Mouse (Mus musculus): ENCODE measurements around the gene Hira. TPM values are rescaled to one million over a fixed set of nuclear protein-coding genes. Genes with fewer than 3 reads are reported as not detected.
"Not testable (repeated sequence)": the region's sequence is repeated elsewhere in the genome, so short reads cannot be mapped to it uniquely, and the experiment has no call there.

Hira gene
- polyA plus RNA-seq, 1 experiment, result 51.6 TPM

DNA sequence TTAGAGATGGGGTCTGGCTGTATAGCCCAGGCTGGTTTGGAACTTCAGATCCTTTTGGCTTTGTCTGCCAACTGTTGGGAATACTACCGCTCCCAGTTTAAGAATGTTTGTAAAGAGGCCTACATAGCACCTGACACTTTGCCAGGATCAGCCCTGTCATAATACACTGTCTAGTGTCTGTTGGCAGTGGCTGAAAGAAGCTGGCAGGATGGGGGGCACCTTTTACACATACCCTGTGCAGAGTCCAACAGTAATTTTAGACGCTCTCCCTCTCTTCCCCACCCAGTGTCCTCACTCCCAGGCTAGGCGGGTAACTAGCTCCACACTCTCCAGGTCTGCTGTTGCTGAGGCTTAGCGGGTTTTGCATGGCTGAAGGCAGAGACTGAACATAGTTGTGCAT, 38.5 kb upstream of the Hira start:
- Histone ChIP-seq H3K4me1 (ENCODE audit: control insufficient read depth, insufficient read depth, low read length) (peaks cover 3% of the 10 kb centered on the region; the same call in 1 of the 2 replicates), H3K27me3 (replicated peaks; ENCODE audit: control insufficient read depth, insufficient read depth, low read length) (no peaks in the 10 kb centered on the region), H3K27ac (ENCODE audit: insufficient read depth, low read depth, low read length) (no peak overlapping the region), H3K4me3 (ENCODE audit: insufficient read depth, low read depth, low read length) (no peak overlapping the region), H3K36me3 (ENCODE audit: control insufficient read depth, insufficient read depth, low read length) (no peaks in the 10 kb centered on the region; the same call in 1 of the 2 replicates)
- WGBS, result 94% methylated on average over 4 of the region's 4 CpGs
- DNase-seq, result no peak
- no peak for TF ChIP-seq CTCF (conservative IDR thresholded peaks at IDR 0.05; ENCODE audit: insufficient read depth, insufficient read length, low read depth, low read length)
- TF ChIP-seq POLR2A (IDR thresholded peaks at IDR 0.05; ENCODE audit: low read depth, low read length), result no peak

DNA sequence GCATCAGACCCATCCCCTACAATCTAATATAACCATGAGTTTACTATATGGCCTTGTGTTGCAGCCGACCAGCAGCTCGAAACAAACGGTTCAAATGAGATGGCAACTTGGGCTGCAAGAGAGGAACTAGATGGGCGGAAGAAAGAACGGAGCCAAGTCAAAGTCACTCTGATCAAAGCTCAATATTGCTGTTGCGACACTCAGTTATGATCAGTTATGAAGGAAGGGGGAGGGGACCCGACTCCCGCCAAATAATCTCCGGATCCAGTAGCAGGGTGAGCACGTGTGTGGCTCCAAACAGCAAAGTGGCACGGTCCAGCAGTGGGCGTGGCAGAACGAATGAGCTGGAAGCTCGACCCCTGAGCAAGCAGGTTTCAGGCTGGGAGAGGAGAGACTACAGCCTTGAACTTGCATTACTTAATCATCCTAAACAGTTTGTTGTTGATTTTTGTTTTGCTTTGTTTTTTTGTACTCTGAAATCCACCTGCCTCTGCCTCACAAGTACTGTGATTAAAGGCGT, 30.5 kb upstream of the Hira start:
- H3K4me1 ChIP-seq (ENCODE audit: control insufficient read depth, insufficient read depth, low read length), result no peaks in the 10 kb centered on the region
- DNase-seq, result no peak
- no peaks in the 10 kb centered on the region for H3K27me3 ChIP-seq (replicated peaks; ENCODE audit: control insufficient read depth, insufficient read depth, low read length)
- no peaks in the 10 kb centered on the region for H3K36me3 ChIP-seq (ENCODE audit: control insufficient read depth, insufficient read depth, low read length)
- TF ChIP-seq CTCF (conservative IDR thresholded peaks at IDR 0.05; ENCODE audit: insufficient read depth, insufficient read length, low read depth, low read length) (no peak), POLR2A (IDR thresholded peaks at IDR 0.05; ENCODE audit: low read depth, low read length) (no peak)
- WGBS, result 88% methylated on average over 15 of the region's 15 CpGs
- H3K4me3 ChIP-seq (ENCODE audit: insufficient read depth, low read depth, low read length), result no peak overlapping the region
- no peak overlapping the region for H3K27ac ChIP-seq (ENCODE audit: insufficient read depth, low read depth, low read length)

- DNase-seq; H3K27me3 ChIP-seq (replicated peaks; ENCODE audit: control insufficient read depth, insufficient read depth, low read length); H3K4me1 ChIP-seq (ENCODE audit: control insufficient read depth, insufficient read depth, low read length); H3K36me3 ChIP-seq (ENCODE audit: control insufficient read depth, insufficient read depth, low read length); H3K4me3 ChIP-seq (ENCODE audit: insufficient read depth, low read depth, low read length); H3K27ac ChIP-seq (ENCODE audit: insufficient read depth, low read depth, low read length): not testable (repeated sequence)
- WGBS, result 88% methylated on average over 16 of the region's 17 CpGs
These were observed 27.2 kb upstream of the Hira start for GRCm38 (mm10) chr16:18849521-18850190.

DNA sequence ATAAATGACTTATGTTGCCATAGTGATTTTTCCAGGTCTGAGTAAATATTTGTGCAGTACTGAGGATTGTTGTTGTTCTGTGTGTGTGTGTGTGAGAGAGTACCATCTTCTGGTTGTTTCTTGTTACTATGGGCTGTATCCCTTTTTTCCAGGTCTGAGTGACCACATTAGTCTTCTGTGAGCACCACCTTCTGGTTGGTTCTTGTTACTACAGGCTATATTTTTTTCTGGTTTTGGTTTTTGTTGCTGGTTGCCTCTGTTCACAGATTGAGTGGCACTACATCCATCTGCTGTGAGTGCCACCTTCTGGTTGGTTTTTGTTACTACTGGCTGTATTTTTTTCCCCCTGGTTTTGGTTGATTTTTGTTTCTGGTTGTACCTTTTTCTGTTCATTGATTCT, 18.3 kb upstream of the Hira start:
- peak; percentile 88 for DNase-seq

DNA sequence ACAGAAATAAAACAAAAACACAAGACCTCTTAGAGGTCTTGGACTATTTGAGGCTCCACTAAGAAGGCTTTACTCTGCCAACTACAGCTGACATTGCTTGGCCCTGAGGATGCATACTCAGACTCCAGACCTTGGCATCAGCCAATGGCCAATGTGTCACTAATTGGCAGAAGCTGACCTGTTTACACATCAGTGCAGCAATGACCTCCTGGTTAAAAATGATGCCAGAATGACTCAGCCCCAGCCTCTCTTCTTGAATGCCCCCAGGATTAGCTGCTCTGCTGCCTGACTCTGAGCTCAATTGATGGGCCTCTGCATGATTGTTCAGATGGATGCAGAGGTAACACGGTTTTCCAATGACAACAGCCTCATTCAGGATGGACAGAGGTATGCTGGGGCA, 16.7 kb upstream of the Hira start:
- DNase-seq, result peak; percentile 81
- Histone ChIP-seq H3K4me1 (ENCODE audit: control insufficient read depth, insufficient read depth, low read length) (no peaks in the 10 kb centered on the region), H3K4me3 (ENCODE audit: insufficient read depth, low read depth, low read length) (no peak overlapping the region), H3K27ac (ENCODE audit: insufficient read depth, low read depth, low read length) (no peak overlapping the region), H3K36me3 (ENCODE audit: control insufficient read depth, insufficient read depth, low read length) (no peaks in the 10 kb centered on the region), H3K27me3 (replicated peaks; ENCODE audit: control insufficient read depth, insufficient read depth, low read length) (no peaks in the 10 kb centered on the region)
- 50% methylated on average over 1 of the region's 1 CpGs for WGBS
- TF ChIP-seq POLR2A (IDR thresholded peaks at IDR 0.05; ENCODE audit: low read depth, low read length) (no peak), CTCF (conservative IDR thresholded peaks at IDR 0.05; ENCODE audit: insufficient read depth, insufficient read length, low read depth, low read length) (no peak)

More for the DNA sequence above, 18.3 kb upstream of the Hira start:
- Histone ChIP-seq H3K4me1 (ENCODE audit: control insufficient read depth, insufficient read depth, low read length) (no peaks in the 10 kb centered on the region), H3K4me3 (ENCODE audit: insufficient read depth, low read depth, low read length) (no peak overlapping the region), H3K36me3 (ENCODE audit: control insufficient read depth, insufficient read depth, low read length) (no peaks in the 10 kb centered on the region), H3K27ac (ENCODE audit: insufficient read depth, low read depth, low read length) (no peak overlapping the region), H3K27me3 (replicated peaks; ENCODE audit: control insufficient read depth, insufficient read depth, low read length) (no peaks in the 10 kb centered on the region)
- no peak; the same call in 1 of the 2 replicates for TF ChIP-seq CTCF (conservative IDR thresholded peaks at IDR 0.05; ENCODE audit: insufficient read depth, insufficient read length, low read depth, low read length)
- TF ChIP-seq POLR2A (IDR thresholded peaks at IDR 0.05; ENCODE audit: low read depth, low read length), result no peak

DNA sequence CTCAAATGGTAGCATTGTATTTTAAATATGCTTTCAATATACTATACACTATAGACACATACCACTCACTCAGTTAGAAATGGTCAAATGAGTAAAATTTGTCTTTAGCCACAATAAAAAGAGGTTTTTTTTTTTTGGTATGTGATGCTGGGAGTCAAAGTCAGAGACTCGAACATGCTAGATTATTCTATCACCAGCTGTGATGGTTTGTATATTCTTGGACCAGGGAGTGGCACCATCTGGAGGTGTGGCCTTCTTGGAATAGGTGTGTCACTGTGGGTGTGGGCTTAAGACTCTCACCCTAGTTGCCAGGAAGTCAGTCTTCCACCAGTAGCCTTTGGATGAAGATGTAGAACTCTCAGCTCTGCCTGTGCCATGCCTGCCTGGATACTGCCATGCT, 6.3 kb upstream of the Hira start:
- not testable (repeated sequence) for H3K27ac ChIP-seq (ENCODE audit: insufficient read depth, low read depth, low read length); H3K27me3 ChIP-seq (replicated peaks; ENCODE audit: control insufficient read depth, insufficient read depth, low read length); H3K4me1 ChIP-seq (ENCODE audit: control insufficient read depth, insufficient read depth, low read length); H3K4me3 ChIP-seq (ENCODE audit: insufficient read depth, low read depth, low read length); DNase-seq; H3K36me3 ChIP-seq (ENCODE audit: control insufficient read depth, insufficient read depth, low read length)
- WGBS, result 89% methylated on average over 1 of the region's 1 CpGs

DNA sequence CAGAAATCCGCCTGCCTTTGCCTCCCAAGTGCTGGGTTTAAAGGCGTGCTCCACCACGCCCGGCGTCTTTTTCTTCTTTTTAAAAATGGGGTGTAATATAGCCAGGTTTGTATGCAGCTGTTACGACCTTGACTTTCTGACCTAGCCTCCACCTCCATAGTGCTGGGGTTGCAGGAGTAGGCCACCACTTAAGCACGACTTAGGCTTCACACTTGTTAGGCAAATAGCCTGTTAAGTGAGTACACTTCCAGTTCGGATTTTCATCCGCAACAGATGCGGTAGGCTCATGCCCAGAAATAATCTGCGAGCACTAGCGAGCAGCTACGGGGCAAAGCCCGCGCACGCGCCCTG, 771 bp upstream of the Hira start:
- TF ChIP-seq CTCF (conservative IDR thresholded peaks at IDR 0.05; ENCODE audit: insufficient read depth, insufficient read length, low read depth, low read length) (no peak), POLR2A (IDR thresholded peaks at IDR 0.05; ENCODE audit: low read depth, low read length) (no peak)
- Histone ChIP-seq H3K36me3 (ENCODE audit: control insufficient read depth, insufficient read depth, low read length) (peaks cover 2% of the 10 kb centered on the region), H3K4me3 (ENCODE audit: insufficient read depth, low read depth, low read length) (peak overlapping the region; percentile 68), H3K27ac (ENCODE audit: insufficient read depth, low read depth, low read length) (peak overlapping the region; percentile 57), H3K4me1 (ENCODE audit: control insufficient read depth, insufficient read depth, low read length) (no peaks in the 10 kb centered on the region; the same call in 1 of the 2 replicates), H3K27me3 (replicated peaks; ENCODE audit: control insufficient read depth, insufficient read depth, low read length) (no peaks in the 10 kb centered on the region)
- WGBS, result under 1% methylated on average over 17 of the region's 17 CpGs
- no peak for DNase-seq
